Mouse (Mus musculus): ENCODE results near the gene Zfp810. TPM values are rescaled to one million over a fixed set of nuclear protein-coding genes. Genes with fewer than 3 reads are reported as not detected.
A peak's percentile ranks its signal among the peaks of the same experiment; 100 is the strongest.

The Zfp810 gene
- polyA plus RNA-seq, 1 experiment = 12.7 TPM

DNA sequence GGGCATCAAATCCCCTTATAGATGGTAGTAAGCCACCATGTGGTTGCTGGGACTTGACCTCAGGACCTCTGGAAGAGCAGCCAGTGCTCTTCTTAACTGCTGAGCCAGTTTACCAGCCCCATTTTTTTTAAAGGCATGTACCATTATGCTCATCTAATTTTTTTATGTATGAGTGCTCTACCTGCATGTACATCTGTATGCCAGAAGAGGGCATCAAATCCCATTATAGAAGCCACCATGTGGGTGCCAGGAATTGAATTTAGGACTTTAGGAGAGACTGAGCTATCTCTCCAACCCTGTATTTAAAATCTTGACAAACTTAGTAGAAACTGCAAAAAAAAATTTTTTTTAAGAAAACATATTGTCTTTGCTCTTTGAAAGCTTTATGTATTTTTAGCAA is 76.9 kb downstream of the Zfp810 start:
- Histone ChIP-seq H3K36me3 (ENCODE audit: control insufficient read depth, insufficient read depth, low read length) (no peaks in the 10 kb centered on the region), H3K27me3 (replicated peaks; ENCODE audit: control insufficient read depth, insufficient read depth, low read length) (no peaks in the 10 kb centered on the region), H3K27ac (ENCODE audit: insufficient read depth, low read depth, low read length) (no peak overlapping the region), H3K4me1 (ENCODE audit: control insufficient read depth, insufficient read depth, low read length) (peaks cover 2% of the 10 kb centered on the region; the same call in 1 of the 2 replicates), H3K4me3 (ENCODE audit: insufficient read depth, low read depth, low read length) (no peak overlapping the region)
- TF ChIP-seq CTCF (conservative IDR thresholded peaks at IDR 0.05; ENCODE audit: insufficient read depth, insufficient read length, low read depth, low read length) (no peak), POLR2A (IDR thresholded peaks at IDR 0.05; ENCODE audit: low read depth, low read length) (no peak)
- DNase-seq = no peak

DNA sequence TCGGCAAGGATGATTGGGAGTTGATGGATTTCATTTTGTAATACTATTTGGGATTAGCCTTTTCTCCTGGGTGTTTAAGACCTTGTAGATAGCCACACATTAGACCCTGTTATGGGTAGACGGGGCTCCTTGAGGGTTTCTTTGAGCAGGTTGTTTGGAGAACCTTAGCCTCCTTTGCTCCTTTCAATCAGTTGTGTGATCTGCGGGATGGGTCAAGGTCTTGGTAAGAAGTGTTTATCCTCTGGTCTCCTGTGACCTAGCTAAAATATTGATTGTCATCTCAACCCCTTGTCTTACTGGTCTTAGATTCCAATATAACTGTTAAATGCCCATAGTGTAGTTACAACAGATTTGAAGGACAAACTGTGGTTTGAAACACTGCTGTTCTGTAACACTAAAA is 77.4 kb downstream of the Zfp810 start:
- no peak for TF ChIP-seq POLR2A (IDR thresholded peaks at IDR 0.05; ENCODE audit: low read depth, low read length)
- TF ChIP-seq CTCF (conservative IDR thresholded peaks at IDR 0.05; ENCODE audit: insufficient read depth, insufficient read length, low read depth, low read length) = no peak
- Histone ChIP-seq H3K4me3 (ENCODE audit: insufficient read depth, low read depth, low read length) (no peak overlapping the region), H3K36me3 (ENCODE audit: control insufficient read depth, insufficient read depth, low read length) (no peaks in the 10 kb centered on the region), H3K27ac (ENCODE audit: insufficient read depth, low read depth, low read length) (no peak overlapping the region), H3K4me1 (ENCODE audit: control insufficient read depth, insufficient read depth, low read length) (peaks cover 2% of the 10 kb centered on the region; the same call in 1 of the 2 replicates), H3K27me3 (replicated peaks; ENCODE audit: control insufficient read depth, insufficient read depth, low read length) (no peaks in the 10 kb centered on the region)
- no peak for DNase-seq
- 89% methylated on average over 3 of the region's 3 CpGs for WGBS

DNA sequence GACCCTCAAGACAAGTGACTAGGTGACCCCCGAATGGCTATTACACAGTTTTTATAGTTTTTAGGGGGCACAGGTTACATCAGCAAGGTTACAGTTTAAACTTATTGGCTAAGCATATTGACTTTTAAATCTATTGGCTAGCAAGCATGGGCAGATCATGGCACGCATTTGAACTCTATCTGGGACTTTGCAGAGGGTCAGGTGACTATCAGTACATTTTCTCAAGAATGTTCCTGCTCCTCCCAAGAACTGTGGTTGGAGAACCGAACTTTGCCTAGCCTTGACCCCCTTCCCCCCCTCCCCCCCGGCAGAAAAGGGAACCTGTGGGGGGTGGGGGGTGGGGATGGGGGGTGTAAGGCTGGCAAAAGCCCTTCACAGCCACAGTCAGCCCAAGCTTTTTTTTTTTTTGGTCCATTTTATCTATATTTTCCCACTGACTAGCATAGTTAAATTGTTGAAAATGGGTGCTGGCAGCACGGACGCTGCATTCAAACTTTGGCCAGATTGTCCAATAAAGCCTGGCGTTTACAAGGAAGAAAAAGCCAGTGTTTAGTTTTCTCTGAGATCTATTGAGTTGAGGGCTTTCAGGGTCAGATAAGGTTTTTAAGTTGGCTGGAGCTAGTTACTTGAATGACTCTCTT is 77.9 kb downstream of the Zfp810 start:
- WGBS = 75% methylated on average over 7 of the region's 7 CpGs
- Histone ChIP-seq H3K4me1 (ENCODE audit: control insufficient read depth, insufficient read depth, low read length) (peaks cover 2% of the 10 kb centered on the region; the same call in 1 of the 2 replicates), H3K36me3 (ENCODE audit: control insufficient read depth, insufficient read depth, low read length) (no peaks in the 10 kb centered on the region), H3K27me3 (replicated peaks; ENCODE audit: control insufficient read depth, insufficient read depth, low read length) (no peaks in the 10 kb centered on the region), H3K4me3 (ENCODE audit: insufficient read depth, low read depth, low read length) (no peak overlapping the region), H3K27ac (ENCODE audit: insufficient read depth, low read depth, low read length) (no peak overlapping the region)
- TF ChIP-seq POLR2A (IDR thresholded peaks at IDR 0.05; ENCODE audit: low read depth, low read length) (no peak), CTCF (conservative IDR thresholded peaks at IDR 0.05; ENCODE audit: insufficient read depth, insufficient read length, low read depth, low read length) (no peak)
- no peak for DNase-seq

DNA sequence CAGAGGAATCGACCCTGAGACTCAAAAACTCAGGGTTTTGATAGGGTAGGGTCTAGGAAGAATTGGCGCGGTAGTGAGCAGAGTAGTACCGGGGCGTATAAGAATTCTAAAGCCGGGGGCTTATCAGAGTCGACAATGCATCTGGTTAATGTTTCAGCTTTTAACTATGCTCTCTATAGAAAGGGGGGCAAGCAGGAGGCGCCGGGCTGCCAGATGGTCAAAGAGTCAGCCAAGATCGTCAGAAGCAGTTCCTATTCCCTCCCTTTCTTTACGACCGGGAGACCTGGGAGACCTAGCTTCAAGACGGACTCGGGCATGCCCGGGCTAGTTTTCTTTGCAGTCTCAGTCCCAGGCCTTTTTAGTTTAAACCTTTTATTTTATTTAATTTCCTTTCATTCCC is 80.6 kb downstream of the Zfp810 start:
- Histone ChIP-seq H3K4me1 (ENCODE audit: control insufficient read depth, insufficient read depth, low read length) (peaks cover 4% of the 10 kb centered on the region), H3K36me3 (ENCODE audit: control insufficient read depth, insufficient read depth, low read length) (no peaks in the 10 kb centered on the region), H3K27me3 (replicated peaks; ENCODE audit: control insufficient read depth, insufficient read depth, low read length) (no peaks in the 10 kb centered on the region), H3K27ac (ENCODE audit: insufficient read depth, low read depth, low read length) (peak overlapping the region; percentile 70), H3K4me3 (ENCODE audit: insufficient read depth, low read depth, low read length) (peak overlapping the region; percentile 26; the same call in 1 of the 2 replicates)
- peak; percentile 72 for DNase-seq
- 56% methylated on average over 15 of the region's 15 CpGs for WGBS
- TF ChIP-seq CTCF (conservative IDR thresholded peaks at IDR 0.05; ENCODE audit: insufficient read depth, insufficient read length, low read depth, low read length) (no peak), POLR2A (IDR thresholded peaks at IDR 0.05; ENCODE audit: low read depth, low read length) (no peak)

Other genes starting within 250 kb of the Zfp810 start
- gene Gm49318, start 236.4 kb downstream of the Zfp810 start, polyA plus RNA-seq (2012; rRNA removed) = not detected in 2 replicates
- 13.6 and 15.8 TPM in 2 replicates for gene Zfp653, start 236.3 kb downstream of the Zfp810 start, polyA plus RNA-seq (2012; rRNA removed)
- gene Ecsit, start 222.2 kb downstream of the Zfp810 start, polyA plus RNA-seq (2012; rRNA removed) = 130 and 143 TPM in 2 replicates
- gene Cnn1, start 208.4 kb downstream of the Zfp810 start, polyA plus RNA-seq (2012; rRNA removed) = 2.8 and 12.0 TPM in 2 replicates
- 163 and 174 TPM in 2 replicates for gene Elof1, start 190.5 kb downstream of the Zfp810 start, polyA plus RNA-seq (2012; rRNA removed)
- gene Acp5, start 171.9 kb downstream of the Zfp810 start, polyA plus RNA-seq (2012; rRNA removed) = 166 and 178 TPM in 2 replicates
- 71.4 and 76.5 TPM in 2 replicates for gene Pigyl, start 150.8 kb downstream of the Zfp810 start, polyA plus RNA-seq (2012; rRNA removed)
- not detected in 2 replicates for gene Zfp872, start 119.6 kb downstream of the Zfp810 start, polyA plus RNA-seq (2012; rRNA removed)
- 13.6 and 17.7 TPM in 2 replicates for gene Zfp809, start 81.9 kb downstream of the Zfp810 start, polyA plus RNA-seq (2012; rRNA removed)
- 0.07 and 0.09 TPM in 2 replicates for gene Zfp599, start 47.8 kb downstream of the Zfp810 start, polyA plus RNA-seq (2012; rRNA removed)
- gene Anln, start 81.5 kb upstream of the Zfp810 start, polyA plus RNA-seq (2012; rRNA removed) = 0.33 and 0.44 TPM in 2 replicates
- gene 9530077C05Rik, start 103.9 kb upstream of the Zfp810 start, polyA plus RNA-seq (2012; rRNA removed) = 1.0 and 1.1 TPM in 2 replicates
- not detected in 2 replicates for gene Gm17545, start 146.6 kb upstream of the Zfp810 start, polyA plus RNA-seq (2012; rRNA removed)
- 56.9 and 61.8 TPM in 2 replicates for gene Rp9, start 162.1 kb upstream of the Zfp810 start, polyA plus RNA-seq (2012; rRNA removed)
- gene Bbs9, start 168.1 kb upstream of the Zfp810 start, polyA plus RNA-seq (2012; rRNA removed) = 12.7 and 14.1 TPM in 2 replicates

All from kidney, adult 2 months (tissue).